Mouse (Mus musculus) liver, adult 2 months (tissue): ENCODE results near the gene Aebp1. TPM values are rescaled to one million over a fixed set of nuclear protein-coding genes. Genes with fewer than 3 reads are reported as not detected.

Experiments
- DNase-seq: peaks from one replicate; pipeline ENCODE4 v3.0.0-alpha.2; 2011; ENCODE audit warnings: low read depth, low spot score; ENCODE audit errors: extremely low read depth
- H3K27ac ChIP-seq: fragments of 200-500 bp; replicated peaks from 2 replicates; pipeline ENCODE4 v1.5.1; 2012; ENCODE audit warnings: low read depth, mild to moderate bottlenecking, control low read depth, inconsistent platforms, low read length; ENCODE audit not compliant: insufficient read depth
- H3K27me3 ChIP-seq: fragments of 200-500 bp; 2 replicates; pipeline ENCODE4 v1.6.1; 2012; ENCODE audit warnings: mild to moderate bottlenecking, moderate library complexity, low read length, inconsistent platforms; ENCODE audit not compliant: control insufficient read depth, insufficient read depth
- H3K36me3 ChIP-seq: fragments of 200-500 bp; 2 replicates; pipeline ENCODE4 v1.6.1; 2012; ENCODE audit warnings: low read length, inconsistent platforms; ENCODE audit not compliant: control insufficient read depth, insufficient read depth
- H3K4me1 ChIP-seq: fragments of 200-500 bp; 2 replicates; pipeline ENCODE4 v1.6.1; 2011; ENCODE audit warnings: low read length; ENCODE audit not compliant: control insufficient read depth, insufficient read depth
- H3K4me3 ChIP-seq: fragments of 200-500 bp; 2 replicates; pipeline ENCODE4 v1.5.1; 2011; ENCODE audit warnings: low read depth, mild to moderate bottlenecking, control low read depth, low read length, moderate library complexity; ENCODE audit not compliant: insufficient read depth
- H3K79me2 ChIP-seq: fragments of 200-500 bp; 2 replicates; pipeline ENCODE4 v1.6.1; 2012; ENCODE audit warnings: inconsistent platforms, mild to moderate bottlenecking, low read length, moderate library complexity; ENCODE audit not compliant: control insufficient read depth, insufficient read depth
- H3K9ac ChIP-seq: fragments of 200-500 bp; 2 replicates; pipeline ENCODE4 v1.6.1; 2012; ENCODE audit warnings: low read depth, mild to moderate bottlenecking, control low read depth, inconsistent platforms, low read length
- CTCF ChIP-seq: fragments of 200-500 bp; IDR thresholded peaks from 2 replicates; pipeline ENCODE4 v1.5.1; 2011; ENCODE audit warnings: low read depth, low read length, control low read depth
- POLR2A ChIP-seq: fragments of 200-500 bp; IDR thresholded peaks from 2 replicates; pipeline ENCODE4 v1.6.1; 2011; ENCODE audit warnings: low read length, control low read depth; ENCODE audit not compliant: insufficient read depth; ENCODE audit errors: extremely low read depth
- WGBS: fragments of 180-500 bp; shearing (Covaris S2); methylation state at CpG from one replicate; pipeline ENCODE4 v1.1.7; 2018; 5-methylcytosine and 5-hydroxymethylcytosine counted together
- polyA plus RNA-seq: library from polyadenylated mRNA; depleted of rRNA; stranded (reverse); fragments of >200 nt; gene quantifications from 2 replicates; pipeline ENCODE4 v1.2.3, GENCODE M21; 2012
- total RNA-seq: library from RNA; depleted of rRNA; stranded (reverse); fragments of >200 nt; gene quantifications from 2 replicates; pipeline ENCODE4 v1.2.3, GENCODE M21; 2014

The Aebp1 gene
- total and polyA plus RNA-seq, 2 experiments = 0.83 to 1.4 TPM

- peaks cover 5% of the 10 kb centered on the region; the same call in 1 of the 2 replicates for H3K36me3 ChIP-seq
- H3K27ac ChIP-seq = no peak overlapping the region
- H3K27me3 ChIP-seq = no peaks in the 10 kb centered on the region
- 80% methylated on average over 12 of the region's 12 CpGs for WGBS
- H3K4me1 ChIP-seq = no peaks in the 10 kb centered on the region
- H3K4me3 ChIP-seq = no peak overlapping the region
- DNase-seq = no peak
- H3K9ac ChIP-seq = no peak overlapping the region
- no peak for TF ChIP-seq POLR2A
- no peak for TF ChIP-seq CTCF
- no peaks in the 10 kb centered on the region for H3K79me2 ChIP-seq
Observed at GRCm38 (mm10) chr11:5829327-5829726, 32.4 kb upstream of the Aebp1 start.

- Histone ChIP-seq H3K27me3 (no peaks in the 10 kb centered on the region), H3K4me3 (no peak overlapping the region), H3K9ac (no peak overlapping the region), H3K79me2 (no peaks in the 10 kb centered on the region), H3K36me3 (peaks cover 5% of the 10 kb centered on the region; the same call in 1 of the 2 replicates), H3K27ac (no peak overlapping the region), H3K4me1 (0 out of 2 replicates have a peak, but pooled peaks cover 2% of the 10 kb centered on the region)
- TF ChIP-seq CTCF (no peak), POLR2A (no peak)
- 92% methylated on average over 9 of the region's 9 CpGs for WGBS
- DNase-seq = no peak
Observed at GRCm38 (mm10) chr11:5834506-5834905, 27.2 kb upstream of the Aebp1 start.

- peaks cover 3% of the 10 kb centered on the region; the same call in 1 of the 2 replicates for H3K36me3 ChIP-seq
- TF ChIP-seq CTCF (no peak), POLR2A (no peak)
- 0 out of 2 replicates have a peak, but pooled peaks cover 2% of the 10 kb centered on the region for H3K4me1 ChIP-seq
- no peaks in the 10 kb centered on the region for H3K79me2 ChIP-seq
- no peak overlapping the region for H3K4me3 ChIP-seq
- WGBS = 93% methylated on average over 7 of the region's 7 CpGs
- H3K9ac ChIP-seq = no peak overlapping the region
- no peaks in the 10 kb centered on the region for H3K27me3 ChIP-seq
- H3K27ac ChIP-seq = no peak overlapping the region
- no peak for DNase-seq
Observed at GRCm38 (mm10) chr11:5835057-5835456, 26.7 kb upstream of the Aebp1 start.

- 97% methylated on average over 1 of the region's 1 CpGs for WGBS
- peak; percentile 6 for DNase-seq
Observed at GRCm38 (mm10) chr11:5836126-5836525, 25.6 kb upstream of the Aebp1 start.

GRCm38 (mm10) chr11:5837251-5838246 lies 24.2 kb upstream of the Aebp1 start, which contains the start of gene Polm:
Polm (minus strand) TSS chr11:5838016.
- WGBS = under 1% methylated on average over 63 of the region's 63 CpGs

More at GRCm38 (mm10) chr11:5836126-5836525, 25.6 kb upstream of the Aebp1 start:
- no peaks in the 10 kb centered on the region for H3K79me2 ChIP-seq
- TF ChIP-seq POLR2A (no peak), CTCF (0 out of 2 replicates have a peak, but pooled peaks have one; percentile 32)
- 0 out of 2 replicates have a peak, but pooled peaks cover 2% of the 10 kb centered on the region for H3K4me1 ChIP-seq
- H3K4me3 ChIP-seq = no peak overlapping the region
- H3K27ac ChIP-seq = no peak overlapping the region
- H3K27me3 ChIP-seq = no peaks in the 10 kb centered on the region
- H3K9ac ChIP-seq = no peak overlapping the region
- peaks cover 2% of the 10 kb centered on the region; the same call in 1 of the 2 replicates for H3K36me3 ChIP-seq

More at GRCm38 (mm10) chr11:5837251-5838246, 24.2 kb upstream of the Aebp1 start, which contains the start of gene Polm:
- H3K79me2 ChIP-seq = no peaks in the 10 kb centered on the region
- H3K36me3 ChIP-seq = no peaks in the 10 kb centered on the region
- peak within 1 kb of the TSS; percentile 64 for H3K27ac ChIP-seq
- TF ChIP-seq POLR2A (no peak; the same call in 1 of the 2 replicates), CTCF (peak; percentile 85)
- 0 out of 2 replicates have a peak, but pooled peaks cover 2% of the 10 kb centered on the region for H3K4me1 ChIP-seq
- peak; percentile 76 for DNase-seq
- peak within 1 kb of the TSS; percentile 87 for H3K9ac ChIP-seq
- H3K27me3 ChIP-seq = no peaks in the 10 kb centered on the region
- H3K4me3 ChIP-seq = peak within 1 kb of the TSS; percentile 93
